Mouse (Mus musculus): ENCODE data around the gene Tbxa2r. TPM values are rescaled to one million over a fixed set of nuclear protein-coding genes. Genes with fewer than 3 reads are reported as not detected.

Tbxa2r gene
- polyA plus RNA-seq, 1 experiment, result 0.16 TPM

DNA sequence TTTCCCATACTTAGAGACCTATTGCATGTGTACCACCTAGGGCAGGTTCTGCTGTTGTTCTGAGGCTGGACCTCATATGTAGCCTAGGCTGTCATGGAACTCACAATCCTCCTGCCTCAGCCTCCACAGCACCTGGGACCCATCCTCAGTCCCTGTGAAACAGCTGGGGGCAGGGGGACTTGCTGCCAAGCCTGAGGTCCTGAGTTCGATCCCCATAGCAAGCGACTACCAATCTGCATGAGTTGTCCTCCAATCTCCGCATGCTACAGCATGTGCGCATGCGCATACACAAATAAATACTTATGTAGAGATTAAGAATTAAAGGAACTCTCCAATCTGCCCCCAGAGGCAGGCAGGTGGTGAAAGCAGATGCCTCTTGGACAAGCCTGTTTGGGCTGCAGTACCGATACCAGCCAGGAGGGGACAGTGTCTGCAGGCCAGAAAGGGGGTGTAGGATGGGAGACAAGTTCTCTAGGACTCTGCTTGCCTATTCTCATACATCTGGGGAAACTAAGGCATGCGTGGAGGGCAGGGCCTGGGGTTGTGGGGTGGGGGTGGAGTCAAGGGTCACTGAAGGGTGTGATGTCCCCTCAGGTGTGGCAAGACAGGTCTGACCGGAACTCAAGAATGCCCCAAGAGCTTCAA lies 40.9 kb upstream of the Tbxa2r start:
- no peaks in the 10 kb centered on the region for H3K36me3 ChIP-seq (ENCODE audit: control insufficient read depth, insufficient read depth)
- no peak overlapping the region for H3K4me2 ChIP-seq (ENCODE audit: low read depth)
- H3ac ChIP-seq (ENCODE audit: control insufficient read depth, insufficient read length), result no peak overlapping the region
- H3K4me3 ChIP-seq, result no peak overlapping the region
- peaks cover 29% of the 10 kb centered on the region for H3K27me3 ChIP-seq (ENCODE audit: control insufficient read depth, insufficient read depth, insufficient read length)
- no peak for TF ChIP-seq REST (IDR thresholded peaks at IDR 0.05; ENCODE audit: insufficient read depth, insufficient read length)
- no peak for TF ChIP-seq MAX (IDR thresholded peaks at IDR 0.05; ENCODE audit: low read depth)
- no peak for TF ChIP-seq POLR2AphosphoS2 (IDR thresholded peaks at IDR 0.05; ENCODE audit: insufficient read length, low read depth)
- TF ChIP-seq POLR2A (IDR thresholded peaks at IDR 0.05; ENCODE audit: insufficient read length, low read depth), result no peak
- TF ChIP-seq SRF (IDR thresholded peaks at IDR 0.05; ENCODE audit: control insufficient read depth, insufficient read length, low read depth), result no peak
- no peak for TF ChIP-seq TCF12 (IDR thresholded peaks at IDR 0.05; ENCODE audit: insufficient read depth, poor library complexity, severe bottlenecking)
- no peak for TF ChIP-seq MYOD1 (IDR thresholded peaks at IDR 0.05; ENCODE audit: control insufficient read depth in 1 of 3, insufficient read length in 2 of 3, low read depth in 2 of 3)
- no peak for TF ChIP-seq E2F4 (IDR thresholded peaks at IDR 0.05; ENCODE audit: insufficient read depth)
- no peak for TF ChIP-seq CEBPB (IDR thresholded peaks at IDR 0.05; ENCODE audit: insufficient read depth, poor library complexity, severe bottlenecking)
- H3K79me2 ChIP-seq (ENCODE audit: control insufficient read depth, insufficient read depth), result no peaks in the 10 kb centered on the region

DNA sequence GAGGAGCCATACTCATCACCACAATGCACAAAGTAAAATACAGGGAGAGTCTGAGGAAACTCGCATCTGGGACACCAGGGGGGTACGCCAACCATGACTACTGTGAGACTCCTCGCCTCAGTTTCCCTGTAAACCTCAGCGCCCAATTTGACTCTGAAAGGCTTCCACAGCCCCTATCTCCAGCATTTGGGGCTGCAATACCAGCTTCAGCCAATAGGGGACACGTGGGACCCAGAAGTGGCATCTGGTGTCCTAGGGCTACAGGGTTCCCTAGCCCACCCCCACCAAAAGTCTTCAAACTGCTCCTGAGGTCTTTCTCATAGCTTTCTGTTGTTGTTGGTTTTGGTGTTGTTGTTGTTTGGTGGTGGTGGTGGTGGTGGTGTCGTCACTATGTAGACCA lies 39.9 kb upstream of the Tbxa2r start:
- no peak overlapping the region for H3K4me3 ChIP-seq

DNA sequence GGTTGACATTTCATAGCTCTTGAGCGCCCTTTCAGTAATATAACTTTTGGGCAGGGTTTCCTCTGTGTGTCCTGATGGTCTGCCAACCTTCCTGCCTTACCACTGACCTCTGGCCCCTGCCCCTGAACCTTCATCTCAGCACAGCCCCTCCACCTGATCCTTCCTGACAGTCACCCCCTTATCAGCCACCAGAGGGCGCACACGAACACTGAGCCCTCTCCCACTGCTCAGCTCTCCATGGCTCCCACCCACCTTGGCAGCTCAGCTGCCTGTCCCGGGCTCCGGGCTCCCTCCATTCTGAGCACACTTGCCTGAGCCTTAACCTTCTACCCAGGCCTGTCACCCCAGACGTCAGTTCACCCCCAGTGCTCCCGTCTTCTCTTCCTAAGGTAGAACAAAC lies 39.3 kb upstream of the Tbxa2r start:
- Histone ChIP-seq H3K4me2 (ENCODE audit: low read depth) (no peak overlapping the region), H3ac (ENCODE audit: control insufficient read depth, insufficient read length) (no peak overlapping the region), H3K4me3 (no peak overlapping the region), H3K27me3 (ENCODE audit: control insufficient read depth, insufficient read depth, insufficient read length) (peaks cover 13% of the 10 kb centered on the region), H3K36me3 (ENCODE audit: control insufficient read depth, insufficient read depth) (no peaks in the 10 kb centered on the region), H3K79me2 (ENCODE audit: control insufficient read depth, insufficient read depth) (peaks cover 9% of the 10 kb centered on the region)
- no peak for TF ChIP-seq USF1 (IDR thresholded peaks at IDR 0.05; ENCODE audit: low read depth)
- TF ChIP-seq MYOG (IDR thresholded peaks at IDR 0.05; ENCODE audit: control insufficient read depth in 1 of 3, insufficient read depth in 1 of 3, insufficient read length in 2 of 3, low read depth in 2 of 3), result peak in 1 of 3 experiments; percentile 27

More for the DNA sequence above, 39.9 kb upstream of the Tbxa2r start:
- Histone ChIP-seq H3K79me2 (ENCODE audit: control insufficient read depth, insufficient read depth) (peaks cover 3% of the 10 kb centered on the region), H3K27me3 (ENCODE audit: control insufficient read depth, insufficient read depth, insufficient read length) (peaks cover 20% of the 10 kb centered on the region), H3K36me3 (ENCODE audit: control insufficient read depth, insufficient read depth) (no peaks in the 10 kb centered on the region), H3K4me2 (ENCODE audit: low read depth) (no peak overlapping the region), H3ac (ENCODE audit: control insufficient read depth, insufficient read length) (no peak overlapping the region)
- TF ChIP-seq MYOG (IDR thresholded peaks at IDR 0.05; ENCODE audit: control insufficient read depth in 1 of 3, insufficient read depth in 1 of 3, insufficient read length in 2 of 3, low read depth in 2 of 3), result no peak
- TF ChIP-seq MAX (IDR thresholded peaks at IDR 0.05; ENCODE audit: low read depth), result no peak
- TF ChIP-seq POLR2A (IDR thresholded peaks at IDR 0.05; ENCODE audit: insufficient read length, low read depth), result no peak
- TF ChIP-seq E2F4 (IDR thresholded peaks at IDR 0.05; ENCODE audit: insufficient read depth), result no peak
- no peak for TF ChIP-seq USF1 (IDR thresholded peaks at IDR 0.05; ENCODE audit: low read depth)
- TF ChIP-seq CEBPB (IDR thresholded peaks at IDR 0.05; ENCODE audit: insufficient read depth, poor library complexity, severe bottlenecking), result no peak
- TF ChIP-seq SRF (IDR thresholded peaks at IDR 0.05; ENCODE audit: control insufficient read depth, insufficient read length, low read depth), result no peak
- TF ChIP-seq MYOD1 (IDR thresholded peaks at IDR 0.05; ENCODE audit: control insufficient read depth in 1 of 3, insufficient read length in 2 of 3, low read depth in 2 of 3), result no peak
- no peak for TF ChIP-seq POLR2AphosphoS2 (IDR thresholded peaks at IDR 0.05; ENCODE audit: insufficient read length, low read depth)
- no peak for TF ChIP-seq TCF3 (IDR thresholded peaks at IDR 0.05; ENCODE audit: insufficient read length, low read depth)
- TF ChIP-seq REST (IDR thresholded peaks at IDR 0.05; ENCODE audit: insufficient read depth, insufficient read length), result no peak

DNA sequence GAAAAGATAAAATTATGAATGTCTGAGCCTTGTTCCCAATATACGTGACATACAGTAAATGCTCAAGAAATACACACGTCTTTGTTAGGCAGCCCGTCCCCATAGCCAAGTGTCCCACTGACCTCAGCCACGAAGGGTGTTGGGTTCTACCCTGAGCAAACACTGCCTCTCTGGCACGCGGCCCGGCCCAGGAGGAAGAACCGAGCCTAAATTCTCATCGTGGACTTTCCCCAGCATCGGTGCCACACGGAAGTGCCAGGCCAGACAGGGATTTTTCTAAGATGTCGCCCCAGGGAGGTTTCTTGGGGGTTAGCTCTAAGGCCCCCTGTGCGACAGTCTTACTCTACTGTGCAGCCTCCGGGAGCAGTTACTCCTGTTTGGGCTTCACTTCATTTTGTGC lies 38.7 kb upstream of the Tbxa2r start:
- TF ChIP-seq MAX (IDR thresholded peaks at IDR 0.05; ENCODE audit: low read depth), result no peak
- Histone ChIP-seq H3K36me3 (ENCODE audit: control insufficient read depth, insufficient read depth) (no peaks in the 10 kb centered on the region), H3K4me3 (no peak overlapping the region), H3K79me2 (ENCODE audit: control insufficient read depth, insufficient read depth) (peaks cover 15% of the 10 kb centered on the region), H3ac (ENCODE audit: control insufficient read depth, insufficient read length) (no peak overlapping the region), H3K27me3 (ENCODE audit: control insufficient read depth, insufficient read depth, insufficient read length) (peaks cover 8% of the 10 kb centered on the region), H3K4me2 (ENCODE audit: low read depth) (no peak overlapping the region)

DNA sequence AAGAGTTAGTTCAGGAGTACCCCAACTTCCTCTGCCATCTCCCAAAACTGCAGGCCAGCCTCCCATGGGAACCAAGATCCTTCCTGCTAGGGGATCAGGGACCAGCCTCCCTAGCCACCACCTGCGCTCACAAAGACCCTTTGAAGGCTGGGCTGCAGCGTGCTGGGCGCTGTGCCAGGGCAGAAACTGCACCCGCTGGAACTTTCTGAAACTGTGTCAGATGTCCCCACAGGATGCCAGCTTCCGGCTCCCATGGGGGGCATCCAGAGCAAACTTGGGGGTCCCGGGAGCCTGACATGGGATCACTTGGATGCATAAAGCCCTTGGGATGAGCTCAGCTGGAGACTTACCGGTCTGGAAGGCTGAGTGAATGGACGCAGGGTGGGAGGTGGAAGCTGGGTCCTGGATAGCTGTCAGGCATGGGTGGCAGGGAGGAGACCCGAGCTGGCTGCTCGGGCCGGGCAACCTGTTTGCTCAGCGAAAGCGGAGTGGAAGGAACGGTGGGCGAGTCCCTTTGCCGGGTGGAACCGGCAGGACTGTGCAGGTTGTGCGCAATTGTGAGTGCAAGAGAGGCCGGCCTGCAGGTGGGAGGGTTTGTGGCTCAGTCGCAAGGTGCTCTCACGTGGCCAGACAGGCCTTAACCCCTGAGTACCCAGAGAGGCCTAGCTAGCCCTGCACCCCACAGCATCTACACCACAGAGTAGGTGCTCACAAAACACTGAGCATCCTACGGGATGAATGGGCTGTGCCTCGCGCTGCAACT lies 37.7 kb upstream of the Tbxa2r start:
- TF ChIP-seq CEBPB (IDR thresholded peaks at IDR 0.05; ENCODE audit: insufficient read depth, poor library complexity, severe bottlenecking) (no peak), TCF3 (IDR thresholded peaks at IDR 0.05; ENCODE audit: insufficient read length, low read depth) (no peak)
- no peaks in the 10 kb centered on the region for H3K27me3 ChIP-seq (ENCODE audit: control insufficient read depth, insufficient read depth, insufficient read length)

More for the DNA sequence above, 37.7 kb upstream of the Tbxa2r start:
- H3K4me2 ChIP-seq (ENCODE audit: low read depth), result no peak overlapping the region
- H3K4me3 ChIP-seq, result no peak overlapping the region
- H3K36me3 ChIP-seq (ENCODE audit: control insufficient read depth, insufficient read depth), result no peaks in the 10 kb centered on the region
- no peak overlapping the region for H3ac ChIP-seq (ENCODE audit: control insufficient read depth, insufficient read length)
- H3K79me2 ChIP-seq (ENCODE audit: control insufficient read depth, insufficient read depth), result peaks cover 23% of the 10 kb centered on the region
